26 mouse cellular contexts compared by ENCODE assay signal in genomic region chr9:85616266-85616869, GRCm38 (mm10).
DNase-seq lines count a peak whose midpoint lies in the region; ATAC-seq and TF ChIP-seq lines count a peak whose summit lies in the region.
"Had no signal": no experiment of that assay in that cellular context is flagged by ENCODE, and none has a peak within 500 bp of the region (broad histone marks: within the 10 kb centered on the region; RNA-seq: fewer than 3 reads in every experiment).

No protein-coding gene starts in this region.

- no peak overlapping the region for H3K4me2 ChIP-seq in kidney, embryonic 14.5 days (replicated peaks; ENCODE audit: low read depth, low read length)
- no peak overlapping the region for H3K4me2 ChIP-seq in lung, embryonic 14.5 days
- no peak overlapping the region for H3K4me2 ChIP-seq in intestine, postnatal 0 days (replicated peaks; ENCODE audit: low read depth)
- H3K4me2 ChIP-seq: heart, embryonic 11.5 days; liver, embryonic 15.5 days; neural tube, embryonic 12.5 days had no signal

- no peak overlapping the region for H3K9ac ChIP-seq in kidney, embryonic 14.5 days (ENCODE audit: low read depth, low read length)
- no peak overlapping the region for H3K9ac ChIP-seq in lung, embryonic 14.5 days
- no peak overlapping the region for H3K9ac ChIP-seq in intestine, postnatal 0 days (ENCODE audit: low read depth, low read length)
- H3K9ac ChIP-seq: liver, embryonic 15.5 days; neural tube, embryonic 12.5 days had no signal

- no peak for TF ChIP-seq POLR2A in embryonic fibroblast, embryonic 13.5 days (IDR thresholded peaks at IDR 0.05; ENCODE audit: low read depth, low read length)

- no peaks in the 10 kb centered on the region for H3K9me3 ChIP-seq in kidney, embryonic 14.5 days (ENCODE audit: control insufficient read depth, low read length)
- H3K9me3 ChIP-seq in lung, embryonic 14.5 days (ENCODE audit: low read depth, low read length), result no peaks in the 10 kb centered on the region
- H3K9me3 ChIP-seq in intestine, postnatal 0 days (ENCODE audit: control insufficient read depth), result no peaks in the 10 kb centered on the region
- H3K9me3 ChIP-seq: limb, embryonic 10.5 days; liver, embryonic 15.5 days; megakaryocyte, embryonic 14.5 days; neural tube, embryonic 12.5 days had no signal

- no peak overlapping the region for H3K4me3 ChIP-seq in kidney, embryonic 14.5 days (ENCODE audit: low read length)
- H3K4me3 ChIP-seq in lung, embryonic 14.5 days (ENCODE audit: low read depth, low read length), result no peak overlapping the region
- no peak overlapping the region for H3K4me3 ChIP-seq in embryonic fibroblast, embryonic 13.5 days (ENCODE audit: insufficient read depth, low read length)
- H3K4me3 ChIP-seq in intestine, postnatal 0 days (ENCODE audit: low read depth, low read length), result no peak overlapping the region
- H3K4me3 ChIP-seq: left cerebral cortex, adult 2 months; limb, embryonic 10.5 days; liver, embryonic 15.5 days; megakaryocyte, embryonic 14.5 days; neural tube, embryonic 12.5 days had no signal

- TF ChIP-seq CTCF in lung, embryonic 14.5 days (IDR thresholded peaks at IDR 0.05; ENCODE audit: low read depth), result no peak
- TF ChIP-seq CTCF in embryonic fibroblast, embryonic 13.5 days (IDR thresholded peaks at IDR 0.05; ENCODE audit: borderline replicate concordance, insufficient read depth, low read length), result no peak
- TF ChIP-seq CTCF in intestine, postnatal 0 days (IDR thresholded peaks at IDR 0.05; ENCODE audit: low read depth), result no peak

- DNase-seq in adrenal gland, postnatal 14 days, result peak; percentile 31
- DNase-seq in adrenal gland, adult 8-10 months, result no peak
- no peak for DNase-seq in kidney, adult 18-20 months
- peak; percentile 27 for DNase-seq in lung, embryonic 14.5 days
- DNase-seq in lung, postnatal 14 days, result no peak
- DNase-seq: cerebellum, adult 2 months; gastrocnemius, postnatal 14 days; heart, adult 11 months; liver; lung, postnatal 36 days; midbrain, embryonic 14.5 days; right cerebral cortex, postnatal 25 days; spleen, adult 18-20 months; thymus, postnatal 25 days had no signal

- H3K4me1 ChIP-seq in kidney, embryonic 14.5 days (ENCODE audit: control insufficient read depth, insufficient read depth, low read length), result 0 out of 2 replicates have a peak, but pooled peaks cover 12% of the 10 kb centered on the region
- no peaks in the 10 kb centered on the region; the same call in 1 of the 2 replicates for H3K4me1 ChIP-seq in lung, embryonic 14.5 days (ENCODE audit: insufficient read depth)
- peaks cover 9% of the 10 kb centered on the region for H3K4me1 ChIP-seq in embryonic fibroblast, embryonic 13.5 days (ENCODE audit: control insufficient read depth, insufficient read depth, low read length)
- H3K4me1 ChIP-seq in intestine, postnatal 0 days (replicated peaks; ENCODE audit: control insufficient read depth, insufficient read depth, low read length), result no peaks in the 10 kb centered on the region
- H3K4me1 ChIP-seq: limb, embryonic 10.5 days; liver, embryonic 15.5 days; neural tube, embryonic 12.5 days had no signal

- H3K27me3 ChIP-seq in kidney, embryonic 14.5 days (ENCODE audit: control insufficient read depth, insufficient read depth, low read length), result no peaks in the 10 kb centered on the region
- H3K27me3 ChIP-seq in lung, embryonic 14.5 days (ENCODE audit: insufficient read depth, low read length), result no peaks in the 10 kb centered on the region
- no peaks in the 10 kb centered on the region for H3K27me3 ChIP-seq in intestine, postnatal 0 days (replicated peaks; ENCODE audit: control insufficient read depth, insufficient read depth, low read length)
- H3K27me3 ChIP-seq: liver, embryonic 15.5 days; megakaryocyte, embryonic 14.5 days; neural tube, embryonic 12.5 days had no signal

- no peaks in the 10 kb centered on the region for H3K36me3 ChIP-seq in kidney, embryonic 14.5 days (ENCODE audit: control insufficient read depth, insufficient read depth, low read length)
- no peaks in the 10 kb centered on the region for H3K36me3 ChIP-seq in lung, embryonic 14.5 days (ENCODE audit: insufficient read depth)
- no peaks in the 10 kb centered on the region for H3K36me3 ChIP-seq in intestine, postnatal 0 days (ENCODE audit: control insufficient read depth, insufficient read depth)
- H3K36me3 ChIP-seq: limb, embryonic 10.5 days; liver, embryonic 15.5 days; neural tube, embryonic 12.5 days had no signal

- ATAC-seq in kidney, embryonic 14.5 days (ENCODE audit: low FRiP score, low TSS enrichment), result peak; percentile 55; the same call in 1 of the 2 replicates
- ATAC-seq in lung, embryonic 14.5 days (ENCODE audit: insufficient read depth), result peak; percentile 31; the same call in 1 of the 2 replicates
- no peak for ATAC-seq in intestine, postnatal 0 days
- ATAC-seq: forebrain, embryonic 14.5 days; hindbrain, embryonic 16.5 days; intestine, embryonic 16.5 days had no signal

- 55% methylated on average over 12 of the region's 12 CpGs for WGBS in kidney, embryonic 14.5 days
- 63% methylated on average over 12 of the region's 12 CpGs for WGBS in lung, embryonic 14.5 days
- 82% methylated on average over 12 of the region's 12 CpGs for WGBS in intestine, postnatal 0 days

- no peak overlapping the region for H3K27ac ChIP-seq in kidney, embryonic 14.5 days (ENCODE audit: low read depth, low read length)
- H3K27ac ChIP-seq in lung, embryonic 14.5 days (ENCODE audit: low read depth), result no peak overlapping the region
- H3K27ac ChIP-seq in embryonic fibroblast, embryonic 13.5 days (ENCODE audit: insufficient read depth, low read length), result peak overlapping the region; percentile 62
- no peak overlapping the region for H3K27ac ChIP-seq in intestine, postnatal 0 days (ENCODE audit: low read depth, low read length)
- H3K27ac ChIP-seq: left cerebral cortex, adult 2 months; limb, embryonic 10.5 days; liver, embryonic 15.5 days; neural tube, embryonic 12.5 days had no signal

Comparison
In these comparisons a context has a peak if more than half of its experiments do, and no peak if none do; other contexts are left out.
1. DNase-seq: peak in adrenal gland, postnatal 14 days (single experiment) and lung, embryonic 14.5 days (single experiment); none in adrenal gland, adult 8-10 months (single experiment), kidney, adult 18-20 months (single experiment) and lung, postnatal 14 days (single experiment).